Mouse (Mus musculus) liver, adult 2 months (tissue): ENCODE measurements around the gene Wwc2. TPM values are rescaled to one million over a fixed set of nuclear protein-coding genes. Genes with fewer than 3 reads are reported as not detected.
A peak's percentile ranks its signal among the peaks of the same experiment; 100 is the strongest.

Experiments
- DNase-seq: peaks from one replicate; pipeline ENCODE4 v3.0.0-alpha.2; 2011; ENCODE audit warnings: low read depth, low spot score; ENCODE audit errors: extremely low read depth
- H3K27ac ChIP-seq: fragments of 200-500 bp; replicated peaks from 2 replicates; pipeline ENCODE4 v1.5.1; 2012; ENCODE audit warnings: low read depth, mild to moderate bottlenecking, control low read depth, inconsistent platforms, low read length; ENCODE audit not compliant: insufficient read depth
- H3K27me3 ChIP-seq: fragments of 200-500 bp; 2 replicates; pipeline ENCODE4 v1.6.1; 2012; ENCODE audit warnings: mild to moderate bottlenecking, moderate library complexity, low read length, inconsistent platforms; ENCODE audit not compliant: control insufficient read depth, insufficient read depth
- H3K36me3 ChIP-seq: fragments of 200-500 bp; 2 replicates; pipeline ENCODE4 v1.6.1; 2012; ENCODE audit warnings: low read length, inconsistent platforms; ENCODE audit not compliant: control insufficient read depth, insufficient read depth
- H3K4me1 ChIP-seq: fragments of 200-500 bp; 2 replicates; pipeline ENCODE4 v1.6.1; 2011; ENCODE audit warnings: low read length; ENCODE audit not compliant: control insufficient read depth, insufficient read depth
- H3K4me3 ChIP-seq: fragments of 200-500 bp; 2 replicates; pipeline ENCODE4 v1.5.1; 2011; ENCODE audit warnings: low read depth, mild to moderate bottlenecking, control low read depth, low read length, moderate library complexity; ENCODE audit not compliant: insufficient read depth
- H3K79me2 ChIP-seq: fragments of 200-500 bp; 2 replicates; pipeline ENCODE4 v1.6.1; 2012; ENCODE audit warnings: inconsistent platforms, mild to moderate bottlenecking, low read length, moderate library complexity; ENCODE audit not compliant: control insufficient read depth, insufficient read depth
- H3K9ac ChIP-seq: fragments of 200-500 bp; 2 replicates; pipeline ENCODE4 v1.6.1; 2012; ENCODE audit warnings: low read depth, mild to moderate bottlenecking, control low read depth, inconsistent platforms, low read length
- CTCF ChIP-seq: fragments of 200-500 bp; IDR thresholded peaks from 2 replicates; pipeline ENCODE4 v1.5.1; 2011; ENCODE audit warnings: low read depth, low read length, control low read depth
- POLR2A ChIP-seq: fragments of 200-500 bp; IDR thresholded peaks from 2 replicates; pipeline ENCODE4 v1.6.1; 2011; ENCODE audit warnings: low read length, control low read depth; ENCODE audit not compliant: insufficient read depth; ENCODE audit errors: extremely low read depth
- WGBS: fragments of 180-500 bp; shearing (Covaris S2); methylation state at CpG from one replicate; pipeline ENCODE4 v1.1.7; 2018; 5-methylcytosine and 5-hydroxymethylcytosine counted together
- polyA plus RNA-seq: library from polyadenylated mRNA; depleted of rRNA; stranded (reverse); fragments of >200 nt; gene quantifications from 2 replicates; pipeline ENCODE4 v1.2.3, GENCODE M21; 2012
- total RNA-seq: library from RNA; depleted of rRNA; stranded (reverse); fragments of >200 nt; gene quantifications from 2 replicates; pipeline ENCODE4 v1.2.3, GENCODE M21; 2014

The Wwc2 gene
- total and polyA plus RNA-seq, 2 experiments: 2.3 to 3.7 TPM

DNA sequence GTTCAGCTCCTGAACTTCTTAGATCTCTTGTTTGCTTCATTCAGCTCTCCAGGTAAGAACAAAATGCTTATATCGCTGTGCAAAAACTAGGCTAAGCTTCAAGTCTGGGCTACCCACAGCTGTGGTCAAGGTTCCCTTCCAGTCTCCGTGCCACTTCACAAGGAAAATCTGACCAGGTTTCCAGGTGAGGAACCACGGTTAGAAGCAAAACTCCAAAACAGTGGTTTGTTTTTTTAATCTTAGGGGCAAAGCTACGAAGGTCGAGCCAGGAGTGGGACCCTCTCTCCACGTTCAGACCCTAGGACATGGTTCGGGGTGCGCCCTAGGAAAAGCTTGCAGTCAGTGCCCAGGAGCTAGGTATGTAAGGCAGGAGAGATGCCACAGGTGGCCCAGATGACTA is 1.5 kb downstream of the Wwc2 start:
- 39% methylated on average over 8 of the region's 8 CpGs for WGBS

DNA sequence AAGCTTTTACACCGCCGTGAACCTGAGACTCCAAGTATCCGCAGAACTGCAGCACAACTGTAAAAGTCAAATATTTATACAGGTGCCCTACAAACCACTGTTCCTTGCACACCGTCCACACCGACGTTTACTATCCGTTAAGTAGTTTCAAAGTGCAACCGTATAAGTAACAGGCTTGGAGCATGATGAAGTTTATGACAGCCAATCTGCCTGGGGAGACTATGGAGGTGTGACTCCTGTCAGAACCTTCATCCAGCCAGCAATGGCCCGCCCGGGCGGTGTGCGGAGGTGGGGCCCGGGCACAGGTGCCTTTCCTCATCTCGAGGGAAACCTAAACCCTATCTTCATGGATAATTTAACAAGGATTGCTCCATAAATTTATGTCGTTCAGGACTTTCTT is 2.6 kb downstream of the Wwc2 start:
- H3K27ac ChIP-seq: no peak overlapping the region
- WGBS: 82% methylated on average over 15 of the region's 15 CpGs
- no peaks in the 10 kb centered on the region for H3K27me3 ChIP-seq
- peaks cover 6% of the 10 kb centered on the region; the same call in 1 of the 2 replicates for H3K4me1 ChIP-seq
- DNase-seq: no peak
- H3K36me3 ChIP-seq: no peaks in the 10 kb centered on the region
- TF ChIP-seq POLR2A: no peak
- TF ChIP-seq CTCF: no peak
- H3K4me3 ChIP-seq: no peak overlapping the region
- no peak overlapping the region for H3K9ac ChIP-seq
- H3K79me2 ChIP-seq: peaks cover 25% of the 10 kb centered on the region

More for the DNA sequence above, 1.5 kb downstream of the Wwc2 start:
- peak overlapping the region; percentile 94 for H3K4me3 ChIP-seq
- H3K79me2 ChIP-seq: peaks cover 25% of the 10 kb centered on the region
- peak overlapping the region; percentile 97 for H3K9ac ChIP-seq
- no peak for TF ChIP-seq CTCF
- TF ChIP-seq POLR2A: no peak
- no peaks in the 10 kb centered on the region for H3K27me3 ChIP-seq
- H3K27ac ChIP-seq: no peak overlapping the region
- no peaks in the 10 kb centered on the region for H3K36me3 ChIP-seq
- H3K4me1 ChIP-seq: peaks cover 6% of the 10 kb centered on the region; the same call in 1 of the 2 replicates
- DNase-seq: no peak

DNA sequence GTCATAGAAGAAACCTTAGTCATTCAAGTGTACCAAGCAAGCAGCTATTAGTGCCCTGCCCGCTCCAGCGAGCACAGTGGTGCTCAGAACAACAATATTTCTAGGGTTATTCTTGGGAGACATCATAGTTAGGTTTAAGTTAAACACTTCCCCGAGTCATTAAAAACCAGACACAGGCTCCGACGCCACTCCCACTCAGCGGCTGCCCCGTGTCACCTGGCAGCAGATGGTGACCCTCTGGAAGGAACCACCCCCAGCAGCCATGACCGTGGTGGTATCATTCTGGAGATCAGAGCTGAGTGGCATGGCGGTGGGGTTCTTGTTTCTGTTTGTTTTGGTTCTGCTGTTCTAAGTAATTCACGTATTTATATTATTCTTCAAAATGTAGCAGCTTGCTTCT is 5.1 kb downstream of the Wwc2 start:
- Histone ChIP-seq H3K9ac (no peak overlapping the region), H3K4me3 (no peak overlapping the region), H3K4me1 (peaks cover 6% of the 10 kb centered on the region; the same call in 1 of the 2 replicates), H3K36me3 (no peaks in the 10 kb centered on the region), H3K79me2 (peaks cover 33% of the 10 kb centered on the region), H3K27ac (no peak overlapping the region), H3K27me3 (no peaks in the 10 kb centered on the region)
- DNase-seq: no peak
- TF ChIP-seq CTCF (no peak), POLR2A (no peak)
- 88% methylated on average over 10 of the region's 10 CpGs for WGBS

DNA sequence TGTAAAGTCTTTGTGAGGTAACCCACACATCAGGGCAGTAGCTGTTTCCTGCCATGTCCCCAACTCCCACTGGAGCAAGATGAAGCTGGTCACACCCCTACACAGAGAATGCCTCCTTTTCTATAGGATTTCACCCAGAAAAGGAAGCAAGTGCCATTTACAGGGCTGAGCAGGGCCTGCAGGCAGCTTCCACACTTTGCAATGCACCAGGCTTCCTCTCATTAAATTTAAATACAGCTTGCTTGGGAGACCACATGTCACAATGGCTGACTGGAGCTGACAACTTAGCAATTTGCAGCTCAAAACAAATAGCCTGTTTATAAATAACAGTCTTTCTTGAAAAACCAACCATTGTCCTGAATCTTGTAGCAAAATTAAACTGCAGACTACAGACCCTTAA is 5.5 kb downstream of the Wwc2 start:
- Histone ChIP-seq H3K4me1 (peaks cover 6% of the 10 kb centered on the region; the same call in 1 of the 2 replicates), H3K27ac (no peak overlapping the region), H3K4me3 (no peak overlapping the region), H3K36me3 (no peaks in the 10 kb centered on the region), H3K79me2 (peaks cover 33% of the 10 kb centered on the region), H3K9ac (no peak overlapping the region), H3K27me3 (no peaks in the 10 kb centered on the region)
- DNase-seq: no peak
- no peak for TF ChIP-seq CTCF
- TF ChIP-seq POLR2A: no peak

DNA sequence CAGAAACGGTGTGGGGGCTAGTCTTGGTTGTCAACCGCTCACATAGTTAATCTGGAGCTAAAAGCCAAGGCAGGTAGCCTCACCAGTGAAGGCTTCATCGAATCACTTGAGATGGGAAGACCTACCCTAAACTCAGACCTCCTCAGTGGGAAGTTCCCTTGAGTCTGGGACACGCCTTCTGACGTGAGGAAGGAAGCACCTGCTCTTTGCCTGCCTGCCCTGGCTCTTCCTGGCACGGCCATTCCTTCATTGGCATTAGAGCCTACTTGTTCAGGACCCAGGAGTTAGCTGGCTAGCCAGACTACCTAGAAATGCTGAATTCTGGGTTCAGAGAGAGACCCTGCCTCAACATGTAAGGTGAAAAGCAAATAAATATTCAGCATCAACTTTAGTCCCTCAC is 9.6 kb downstream of the Wwc2 start:
- Histone ChIP-seq H3K79me2 (peaks cover 27% of the 10 kb centered on the region; the same call in 1 of the 2 replicates), H3K27ac (no peak overlapping the region), H3K27me3 (no peaks in the 10 kb centered on the region), H3K9ac (no peak overlapping the region), H3K4me1 (no peaks in the 10 kb centered on the region), H3K4me3 (no peak overlapping the region), H3K36me3 (no peaks in the 10 kb centered on the region)
- TF ChIP-seq CTCF: no peak
- TF ChIP-seq POLR2A: no peak
- 93% methylated on average over 6 of the region's 6 CpGs for WGBS
- DNase-seq: no peak

DNA sequence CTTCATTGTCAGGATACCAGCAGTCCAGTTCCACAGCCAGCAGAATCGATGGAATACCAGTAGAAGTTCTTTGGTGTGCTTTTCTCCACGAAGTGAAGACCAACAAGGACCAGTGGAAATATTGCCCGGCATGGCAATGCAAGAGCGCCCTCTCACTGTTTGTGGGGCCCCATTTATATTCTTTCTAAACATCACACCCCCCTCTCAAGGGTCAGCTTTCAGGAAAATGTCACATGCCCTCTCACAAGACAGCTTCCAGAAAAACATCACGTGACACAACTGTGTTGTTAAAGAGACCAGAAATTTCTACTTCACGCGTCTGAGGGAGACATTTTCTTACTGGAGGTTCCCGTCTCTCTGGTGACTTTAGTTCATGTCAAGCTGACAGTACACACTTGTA is 10.8 kb downstream of the Wwc2 start:
- Histone ChIP-seq H3K27me3 (no peaks in the 10 kb centered on the region), H3K4me3 (no peak overlapping the region), H3K36me3 (no peaks in the 10 kb centered on the region), H3K79me2 (peaks cover 29% of the 10 kb centered on the region; the same call in 1 of the 2 replicates), H3K27ac (no peak overlapping the region), H3K4me1 (peaks cover 2% of the 10 kb centered on the region; the same call in 1 of the 2 replicates), H3K9ac (no peak overlapping the region)
- TF ChIP-seq POLR2A (no peak), CTCF (no peak)
- WGBS: 89% methylated on average over 8 of the region's 8 CpGs
- no peak for DNase-seq
